Mouse (Mus musculus) heart, adult 18-20 months (tissue): ENCODE measurements around the gene Tepsin. TPM values are rescaled to one million over a fixed set of nuclear protein-coding genes. Genes with fewer than 3 reads are reported as not detected.

Experiments
- DNase-seq, 2 experiments: peaks; one replicate each; pipeline ENCODE4 v3.0.0; 2021 to 2022; ENCODE audit warnings: mixed read lengths in 1 of 2
- total RNA-seq, 2 experiments: library from RNA; stranded (reverse); gene quantifications; 2 replicates each; pipeline ENCODE4 v1.2.3; 2021

Gene Tepsin
- total RNA-seq, 2 experiments from 2014 or later, result 5.9 to 8.2 TPM

GRCm38 (mm10) chr11:120111033-120111432, 12.5 kb upstream of the Tepsin start:
- DNase-seq, result peak; percentile 50 to 84

- DNase-seq, result no peak
These were observed 12.0 kb upstream of the Tepsin start for GRCm38 (mm10) chr11:120110554-120110953.

GRCm38 (mm10) chr11:120109558-120110210, 11.2 kb upstream of the Tepsin start:
- no peak for DNase-seq

GRCm38 (mm10) chr11:120107796-120108195, 9.3 kb upstream of the Tepsin start:
- DNase-seq, result peak; percentile 17 to 49

- DNase-seq, result no peak
These were observed 8.5 kb upstream of the Tepsin start for GRCm38 (mm10) chr11:120107026-120107425.

GRCm38 (mm10) chr11:120103431-120103997, 5.0 kb upstream of the Tepsin start:
- DNase-seq, result peak in 1 of 2 experiments; percentile 22

GRCm38 (mm10) chr11:120101036-120101435, 2.5 kb upstream of the Tepsin start:
- DNase-seq, result peak; percentile 47 to 81

- no peak for DNase-seq
These were observed 5.5 kb downstream of the Tepsin start for GRCm38 (mm10) chr11:120092817-120093591.

GRCm38 (mm10) chr11:120090661-120091060, 7.9 kb downstream of the Tepsin start:
- DNase-seq, result no peak

- DNase-seq, result peak; percentile 99
These were observed 11.8 kb downstream of the Tepsin start, which contains the start of gene Cep131 for GRCm38 (mm10) chr11:120086702-120087152. Cep131 (minus strand) TSS chr11:120086827.

GRCm38 (mm10) chr11:120085891-120086627, 12.5 kb downstream of the Tepsin start:
- peak; percentile 43 to 55 for DNase-seq

GRCm38 (mm10) chr11:120080282-120080681, 18.2 kb downstream of the Tepsin start:
- DNase-seq, result no peak

GRCm38 (mm10) chr11:120076191-120076590, 22.3 kb downstream of the Tepsin start:
- DNase-seq, result no peak

GRCm38 (mm10) chr11:120072986-120073647, 25.4 kb downstream of the Tepsin start:
- no peak for DNase-seq

GRCm38 (mm10) chr11:120071731-120072320, 26.7 kb downstream of the Tepsin start:
- no peak for DNase-seq

GRCm38 (mm10) chr11:120071065-120071464, 27.5 kb downstream of the Tepsin start:
- no peak for DNase-seq

- no peak for DNase-seq
These were observed 28.1 kb downstream of the Tepsin start for GRCm38 (mm10) chr11:120070286-120070930.

- no peak for DNase-seq
These were observed 29.3 kb downstream of the Tepsin start for GRCm38 (mm10) chr11:120069261-120069660.

GRCm38 (mm10) chr11:120067834-120068233, 30.7 kb downstream of the Tepsin start:
- no peak for DNase-seq

- DNase-seq, result peak; percentile 42 to 71
These were observed 33.2 kb downstream of the Tepsin start for GRCm38 (mm10) chr11:120065291-120065690.

GRCm38 (mm10) chr11:120064668-120065040, 33.9 kb downstream of the Tepsin start:
- DNase-seq, result no peak
